Mouse (Mus musculus) kidney, embryonic 16.5 days (tissue): ENCODE results near the gene Gstcd. TPM values are rescaled to one million over a fixed set of nuclear protein-coding genes. Genes with fewer than 3 reads are reported as not detected.
A peak's percentile ranks its signal among the peaks of the same experiment; 100 is the strongest.

Experiments
- ATAC-seq: fragments of 200-750 bp; cut with Nextera tagmentation; 2 replicates; pipeline ENCODE4 v1.8.0; 2017; ENCODE audit warnings: moderate TSS enrichment; ENCODE audit not compliant: low FRiP score, low TSS enrichment
- H3K27ac ChIP-seq: fragments of 300-500 bp; sonication (generic); 2 replicates; pipeline ENCODE4 v1.5.1; 2014; ENCODE audit warnings: low read length
- H3K27me3 ChIP-seq: fragments of 300-500 bp; sonication (generic); 2 replicates; pipeline ENCODE4 v1.6.1; 2014; ENCODE audit warnings: low read length, control low read depth, mixed read lengths; ENCODE audit not compliant: insufficient read depth
- H3K36me3 ChIP-seq: fragments of 300-500 bp; sonication (generic); 2 replicates; pipeline ENCODE4 v1.6.1; 2014; ENCODE audit warnings: low read length, control low read depth, mixed read lengths; ENCODE audit not compliant: insufficient read depth
- H3K4me1 ChIP-seq: fragments of 300-500 bp; sonication (generic); 2 replicates; pipeline ENCODE4 v1.6.1; 2014; ENCODE audit warnings: low read length, control low read depth, mixed read lengths; ENCODE audit not compliant: insufficient read depth
- H3K4me2 ChIP-seq: fragments of 300-500 bp; sonication (generic); replicated peaks from 2 replicates; pipeline ENCODE4 v1.6.1; 2014; ENCODE audit warnings: low read depth, low read length
- H3K4me3 ChIP-seq: fragments of 300-500 bp; sonication (generic); 2 replicates; pipeline ENCODE4 v1.5.1; 2014; ENCODE audit warnings: mild to moderate bottlenecking, low read length
- H3K9ac ChIP-seq: fragments of 300-500 bp; sonication (generic); replicated peaks from 2 replicates; pipeline ENCODE4 v1.6.1; 2014; ENCODE audit warnings: low read length
- H3K9me3 ChIP-seq: fragments of 300-500 bp; sonication (generic); 2 replicates; pipeline ENCODE4 v1.6.1; 2016; ENCODE audit warnings: low read length, control low read depth
- WGBS: fragments of 180-500 bp; shearing (Covaris S2); extraction: QIAGEN DNeasy Blood & Tissue Kit; methylation state at CpG from one replicate; pipeline ENCODE4 v1.1.7; 2014; 5-methylcytosine and 5-hydroxymethylcytosine counted together
- polyA plus RNA-seq: library from polyadenylated mRNA; unstranded; fragments of >200 nt; fragmentation: Nextera tagmentation; extraction: Ambion mirVana; gene quantifications from 2 replicates; pipeline ENCODE4 v1.2.1, GENCODE M21; 2015

Gstcd gene
- polyA plus RNA-seq, 1 experiment from 2014 or later = 6.6 TPM

DNA sequence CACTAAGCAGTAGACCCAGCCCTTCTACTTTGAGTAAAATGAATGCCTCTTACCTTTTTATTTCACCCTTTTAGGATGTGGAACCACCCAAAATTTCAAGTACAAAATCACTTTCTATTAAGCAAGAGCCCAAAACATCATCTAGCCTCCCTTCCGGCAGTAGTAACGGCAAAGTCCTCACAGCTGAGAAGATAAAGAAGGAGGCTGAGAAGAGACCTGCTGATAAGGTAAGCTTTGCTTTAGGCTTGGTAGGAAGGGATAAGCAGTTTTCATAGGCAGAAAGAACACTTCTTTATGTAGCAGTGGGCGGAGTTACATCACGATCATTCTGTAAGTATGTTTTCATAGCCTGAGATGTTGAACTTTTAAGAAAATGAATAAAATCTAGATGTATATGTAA lies 6.5 kb upstream of the Gstcd start:
- 98% methylated on average over 4 of the region's 4 CpGs for whole genome bisulfite sequencing
- no peak overlapping the region for H3K4me3 ChIP-seq
- peaks cover 32% of the 10 kb centered on the region for H3K36me3 ChIP-seq
- no peak overlapping the region for H3K27ac ChIP-seq
- H3K4me2 ChIP-seq = no peak overlapping the region
- no peaks in the 10 kb centered on the region for H3K27me3 ChIP-seq
- peaks cover 9% of the 10 kb centered on the region for H3K4me1 ChIP-seq
- H3K9me3 ChIP-seq = no peaks in the 10 kb centered on the region
- no peak overlapping the region for H3K9ac ChIP-seq
- ATAC-seq = no peak

GRCm38 (mm10) chr3:133097936-133098335 lies 6.1 kb upstream of the Gstcd start:
- no peak overlapping the region for H3K9ac ChIP-seq
- H3K27ac ChIP-seq = no peak overlapping the region
- H3K4me3 ChIP-seq = no peak overlapping the region
- H3K4me2 ChIP-seq = no peak overlapping the region
- no peaks in the 10 kb centered on the region for H3K27me3 ChIP-seq
- no peaks in the 10 kb centered on the region for H3K9me3 ChIP-seq
- no peak for ATAC-seq
- H3K36me3 ChIP-seq = peaks cover 32% of the 10 kb centered on the region
- 95% methylated on average over 6 of the region's 6 CpGs for WGBS
- peaks cover 13% of the 10 kb centered on the region for H3K4me1 ChIP-seq

DNA sequence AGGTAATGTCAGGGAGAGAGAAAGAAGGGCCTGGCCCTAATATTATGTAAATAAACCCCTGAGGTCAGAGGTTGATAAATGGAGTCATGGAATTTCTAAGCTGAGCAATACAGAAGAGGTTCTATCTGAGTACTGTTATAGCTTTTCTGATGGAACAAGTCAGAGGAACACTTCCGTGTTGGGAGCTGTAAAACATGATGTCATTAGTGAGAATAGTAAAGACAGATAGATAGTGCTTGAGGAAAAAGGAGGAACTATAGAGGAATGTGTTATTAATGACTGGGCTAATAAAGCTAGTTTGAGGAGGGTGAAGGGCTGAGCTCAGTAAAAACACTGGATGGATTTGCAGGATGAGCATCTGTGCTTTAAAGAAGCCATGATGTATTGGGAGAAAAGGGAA lies 2.5 kb upstream of the Gstcd start:
- Histone ChIP-seq H3K27me3 (no peaks in the 10 kb centered on the region), H3K4me3 (no peak overlapping the region), H3K9ac (no peak overlapping the region), H3K9me3 (no peaks in the 10 kb centered on the region), H3K27ac (no peak overlapping the region), H3K4me1 (peaks cover 24% of the 10 kb centered on the region), H3K4me2 (no peak overlapping the region), H3K36me3 (peaks cover 17% of the 10 kb centered on the region)
- ATAC-seq = no peak
- WGBS = 23% methylated on average over 1 of the region's 1 CpGs

GRCm38 (mm10) chr3:133092936-133093335 lies 1.1 kb upstream of the Gstcd start:
- H3K27ac ChIP-seq = no peak overlapping the region
- no peak overlapping the region for H3K9ac ChIP-seq
- H3K4me1 ChIP-seq = peaks cover 24% of the 10 kb centered on the region
- H3K9me3 ChIP-seq = no peaks in the 10 kb centered on the region
- H3K27me3 ChIP-seq = no peaks in the 10 kb centered on the region
- H3K36me3 ChIP-seq = peaks cover 8% of the 10 kb centered on the region
- 91% methylated on average over 1 of the region's 1 CpGs for WGBS
- no peak for ATAC-seq
- H3K4me2 ChIP-seq = peak overlapping the region; percentile 54
- peak overlapping the region; percentile 95 for H3K4me3 ChIP-seq

- ATAC-seq = no peak
- H3K4me3 ChIP-seq = peak overlapping the region; percentile 95
- no peaks in the 10 kb centered on the region for H3K9me3 ChIP-seq
- H3K27ac ChIP-seq = peak overlapping the region; percentile 98
- peak overlapping the region; percentile 98 for H3K9ac ChIP-seq
- under 1% methylated on average over 7 of the region's 7 CpGs for WGBS
- H3K36me3 ChIP-seq = 0 out of 2 replicates have a peak, but pooled peaks cover 6% of the 10 kb centered on the region
- peak overlapping the region; percentile 54 for H3K4me2 ChIP-seq
- no peaks in the 10 kb centered on the region for H3K27me3 ChIP-seq
- peaks cover 24% of the 10 kb centered on the region for H3K4me1 ChIP-seq
Measured at GRCm38 (mm10) chr3:133092274-133092853, 531 bp upstream of the Gstcd start.

DNA sequence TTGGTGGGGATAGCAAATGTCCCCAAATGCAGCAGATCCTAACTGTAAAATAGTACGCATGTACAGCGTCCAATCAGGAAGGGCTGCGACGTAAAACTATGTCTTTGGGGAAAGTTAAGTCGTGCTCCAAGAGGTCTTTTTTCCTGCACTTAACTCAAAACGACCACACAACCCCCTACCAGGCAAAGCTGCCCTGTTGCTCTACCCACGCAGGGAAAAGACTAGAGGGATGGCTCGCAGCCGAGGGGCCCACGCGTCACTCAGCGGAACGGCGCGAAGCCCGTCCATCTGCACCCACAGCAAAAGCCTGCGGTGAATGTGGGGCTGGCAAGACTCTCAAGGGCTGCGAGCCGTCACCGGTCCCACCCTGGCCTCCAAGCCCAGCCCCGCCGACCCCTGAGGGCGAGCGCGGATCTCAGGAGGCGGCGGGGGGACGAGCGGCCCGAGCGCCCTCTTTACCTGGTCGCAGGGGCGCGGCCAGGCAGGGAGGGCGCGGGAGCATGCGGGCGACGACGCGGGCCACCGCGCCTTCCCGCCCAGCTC lies 641 bp downstream of the Gstcd start:
- no peaks in the 10 kb centered on the region for H3K9me3 ChIP-seq
- peak; percentile 84 for ATAC-seq

GRCm38 (mm10) chr3:133090247-133091120 lies 1.3 kb downstream of the Gstcd start:
- no peaks in the 10 kb centered on the region for H3K27me3 ChIP-seq
- no peaks in the 10 kb centered on the region for H3K36me3 ChIP-seq
- no peaks in the 10 kb centered on the region for H3K9me3 ChIP-seq
- peaks cover 24% of the 10 kb centered on the region for H3K4me1 ChIP-seq
- H3K4me3 ChIP-seq = peak overlapping the region; percentile 95
- ATAC-seq = no peak
- H3K4me2 ChIP-seq = peak overlapping the region; percentile 80
- peak overlapping the region; percentile 98 for H3K27ac ChIP-seq
- peak overlapping the region; percentile 98 for H3K9ac ChIP-seq
- 5% methylated on average over 11 of the region's 11 CpGs for WGBS

More for the DNA sequence above, 641 bp downstream of the Gstcd start:
- peaks cover 24% of the 10 kb centered on the region for H3K4me1 ChIP-seq
- H3K27me3 ChIP-seq = no peaks in the 10 kb centered on the region
- H3K4me3 ChIP-seq = peak overlapping the region; percentile 95
- peak overlapping the region; percentile 98 for H3K27ac ChIP-seq
- H3K4me2 ChIP-seq = peak overlapping the region; percentile 80
- WGBS = 0% methylated on average over 42 of the region's 44 CpGs
- H3K9ac ChIP-seq = peak overlapping the region; percentile 98
- H3K36me3 ChIP-seq = no peaks in the 10 kb centered on the region

DNA sequence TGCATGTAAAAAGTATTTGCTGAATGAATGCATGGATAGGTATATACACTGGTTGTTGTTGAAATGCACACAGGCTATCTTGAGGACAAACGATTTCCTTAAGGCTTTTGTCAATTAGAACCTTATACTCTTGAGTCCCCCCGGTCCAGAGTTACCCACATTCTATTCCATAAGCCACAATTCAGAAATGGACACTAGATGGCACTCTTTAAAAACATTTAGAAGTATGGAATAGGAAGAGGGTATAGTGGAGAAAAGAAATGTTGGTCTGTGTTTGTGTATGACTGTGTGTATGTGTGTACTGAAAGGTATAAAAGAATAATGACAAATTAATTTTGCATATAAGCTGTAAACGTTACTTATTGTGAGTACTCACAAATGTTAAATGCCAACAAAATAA lies 6.0 kb downstream of the Gstcd start:
- peaks cover 24% of the 10 kb centered on the region for H3K36me3 ChIP-seq
- no peaks in the 10 kb centered on the region for H3K9me3 ChIP-seq
- H3K27me3 ChIP-seq = no peaks in the 10 kb centered on the region
- peaks cover 7% of the 10 kb centered on the region; the same call in 1 of the 2 replicates for H3K4me1 ChIP-seq
- 60% methylated on average over 3 of the region's 3 CpGs for WGBS
- H3K27ac ChIP-seq = no peak overlapping the region
- no peak overlapping the region for H3K4me2 ChIP-seq
- peak; percentile 76 for ATAC-seq
- no peak overlapping the region for H3K4me3 ChIP-seq
- no peak overlapping the region for H3K9ac ChIP-seq

GRCm38 (mm10) chr3:133082736-133083135 lies 9.1 kb downstream of the Gstcd start:
- no peak for ATAC-seq
- peaks cover 32% of the 10 kb centered on the region for H3K36me3 ChIP-seq
- WGBS = 94% methylated on average over 5 of the region's 5 CpGs

DNA sequence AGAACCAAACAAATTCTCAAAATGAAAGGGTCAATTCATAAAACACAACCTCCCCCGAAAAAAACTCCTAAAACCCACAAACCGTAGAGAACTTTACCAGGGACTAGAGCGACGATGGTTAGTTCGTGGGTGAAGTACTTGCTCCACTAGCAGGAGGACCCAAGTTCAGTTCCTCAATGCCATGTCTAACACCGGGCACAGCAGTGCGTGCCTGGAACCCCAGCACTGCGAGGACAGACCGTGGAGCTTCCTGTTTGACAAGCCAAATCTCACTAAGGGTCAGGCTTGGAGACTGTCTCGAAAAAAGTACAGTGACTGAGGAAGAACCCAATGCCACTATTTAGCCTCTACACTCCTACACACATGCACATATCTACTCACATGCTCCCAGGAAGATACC lies 16.3 kb downstream of the Gstcd start:
- no peaks in the 10 kb centered on the region for H3K27me3 ChIP-seq
- no peaks in the 10 kb centered on the region for H3K4me1 ChIP-seq
- no peak overlapping the region for H3K27ac ChIP-seq
- no peak overlapping the region for H3K9ac ChIP-seq
- no peaks in the 10 kb centered on the region for H3K9me3 ChIP-seq
- 88% methylated on average over 10 of the region's 10 CpGs for WGBS
- H3K36me3 ChIP-seq = peaks cover 11% of the 10 kb centered on the region
- ATAC-seq = no peak
- H3K4me3 ChIP-seq = no peak overlapping the region
- H3K4me2 ChIP-seq = no peak overlapping the region

More at GRCm38 (mm10) chr3:133082736-133083135, 9.1 kb downstream of the Gstcd start:
- Histone ChIP-seq H3K9ac (no peak overlapping the region), H3K9me3 (no peaks in the 10 kb centered on the region), H3K27ac (no peak overlapping the region), H3K4me3 (no peak overlapping the region), H3K4me2 (no peak overlapping the region), H3K27me3 (no peaks in the 10 kb centered on the region), H3K4me1 (no peaks in the 10 kb centered on the region)
